Mouse (Mus musculus) embryo, embryonic 9.5 days (tissue): Measurements from ENCODE around the gene Gm10722.
"Not testable (repeated sequence)": the region's sequence is repeated elsewhere in the genome, so short reads cannot be mapped to it uniquely, and the experiment has no call there.

ENCODE experiments used
- DNase-seq: peaks from one replicate; pipeline ENCODE4 v3.0.0-alpha.2; 2017; ENCODE audit errors: extremely low spot score

The Gm10722 gene

GRCm38 (mm10) chr9:3000445-3000972 is at the start of gene Gm10722:
TSS of gene Gm10722 (plus strand) at chr9:3000922.
- DNase-seq, result peak; percentile 27

- not testable (repeated sequence) for DNase-seq
Measured at GRCm38 (mm10) chr9:3001006-3001405, 284 bp downstream of the Gm10722 start.

- peak; percentile 5 for DNase-seq
Measured at GRCm38 (mm10) chr9:3001948-3002659, 1.4 kb downstream of the Gm10722 start.

DNA sequence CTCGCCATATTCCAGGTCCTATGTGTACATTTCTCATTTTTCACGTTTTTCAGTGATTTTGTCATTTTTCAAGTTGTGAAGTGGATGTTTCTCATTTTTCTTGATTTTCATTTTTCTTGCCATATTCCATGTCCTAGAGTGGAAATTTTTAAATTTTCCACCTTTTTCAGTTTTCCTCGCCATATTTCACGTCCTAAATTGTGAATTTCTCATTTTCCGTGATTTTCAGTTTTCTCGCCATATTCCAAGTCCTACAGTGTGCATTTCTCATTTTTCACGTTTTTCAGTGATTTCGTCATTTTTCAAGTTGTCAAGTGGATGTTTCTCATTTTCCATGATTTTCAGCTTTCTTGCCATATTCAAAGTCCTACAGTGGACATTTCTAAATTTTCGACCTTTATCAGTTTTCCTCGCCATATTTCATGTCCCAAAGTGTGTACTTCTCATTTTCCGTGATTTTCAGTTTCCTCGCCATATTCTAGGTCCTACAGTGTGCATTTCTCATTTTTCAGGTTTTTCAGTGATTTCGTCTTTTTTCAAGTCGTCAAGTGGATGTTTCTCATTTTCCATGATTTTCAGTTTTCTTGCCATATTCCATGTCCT is 2.2 kb downstream of the Gm10722 start, which contains the start of gene Gm11168:
Gene Gm11168 (plus strand): TSS at position 553 of the 603 bp plus-strand sequence.
- DNase-seq, result not testable (repeated sequence)

- not testable (repeated sequence) for DNase-seq
Measured at GRCm38 (mm10) chr9:3006179-3006578, 5.5 kb downstream of the Gm10722 start.

GRCm38 (mm10) chr9:3006636-3007035 is 5.9 kb downstream of the Gm10722 start:
- not testable (repeated sequence) for DNase-seq

GRCm38 (mm10) chr9:3007272-3007671 is 6.5 kb downstream of the Gm10722 start:
- peak; percentile 9 for DNase-seq

DNA sequence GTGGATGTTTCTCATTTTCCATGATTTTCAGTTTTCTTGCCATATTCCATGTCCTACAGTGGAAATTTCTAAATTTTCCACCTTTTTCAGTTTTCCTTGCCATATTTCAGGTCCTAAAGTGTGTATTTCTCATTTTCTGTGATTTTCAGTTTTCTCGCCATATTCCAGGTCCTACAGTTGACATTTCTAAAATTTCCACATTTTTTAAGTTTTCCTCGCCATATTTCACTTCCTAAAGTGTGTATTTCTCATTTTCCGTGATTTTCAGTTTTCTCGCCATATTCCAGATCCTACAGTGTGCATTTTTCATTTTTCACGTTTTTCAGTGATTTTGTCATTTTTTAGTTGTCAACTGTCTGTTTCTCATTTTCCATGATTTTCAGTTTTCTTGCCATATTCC is 8.6 kb downstream of the Gm10722 start:
- not testable (repeated sequence) for DNase-seq

DNA sequence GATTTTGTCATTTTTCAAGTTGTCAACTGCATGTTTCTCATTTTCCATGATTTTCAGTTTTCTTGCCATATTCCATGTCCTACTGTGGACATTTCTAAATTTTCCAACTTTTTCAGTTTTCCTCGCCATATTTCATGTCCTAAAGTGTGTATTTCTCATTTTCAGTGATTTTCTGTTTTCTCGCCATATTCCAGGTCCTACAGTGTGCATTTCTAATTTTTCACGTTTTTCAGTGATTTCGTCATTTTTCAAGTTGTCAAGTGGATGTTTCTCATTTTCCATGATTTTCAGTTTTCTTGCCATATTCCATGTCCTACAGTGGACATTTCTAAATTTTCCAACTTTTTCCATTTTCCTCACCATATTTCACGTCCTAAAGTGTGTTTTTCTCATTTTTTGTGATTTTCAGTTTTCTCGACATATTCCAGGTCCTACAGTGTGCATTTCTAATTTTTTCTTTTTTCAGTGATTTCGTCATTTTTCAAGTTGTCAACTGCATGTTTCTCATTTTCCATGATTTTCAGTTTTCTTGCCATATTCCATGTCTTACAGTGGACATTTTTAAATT is 11.4 kb downstream of the Gm10722 start:
- not testable (repeated sequence) for DNase-seq

DNA sequence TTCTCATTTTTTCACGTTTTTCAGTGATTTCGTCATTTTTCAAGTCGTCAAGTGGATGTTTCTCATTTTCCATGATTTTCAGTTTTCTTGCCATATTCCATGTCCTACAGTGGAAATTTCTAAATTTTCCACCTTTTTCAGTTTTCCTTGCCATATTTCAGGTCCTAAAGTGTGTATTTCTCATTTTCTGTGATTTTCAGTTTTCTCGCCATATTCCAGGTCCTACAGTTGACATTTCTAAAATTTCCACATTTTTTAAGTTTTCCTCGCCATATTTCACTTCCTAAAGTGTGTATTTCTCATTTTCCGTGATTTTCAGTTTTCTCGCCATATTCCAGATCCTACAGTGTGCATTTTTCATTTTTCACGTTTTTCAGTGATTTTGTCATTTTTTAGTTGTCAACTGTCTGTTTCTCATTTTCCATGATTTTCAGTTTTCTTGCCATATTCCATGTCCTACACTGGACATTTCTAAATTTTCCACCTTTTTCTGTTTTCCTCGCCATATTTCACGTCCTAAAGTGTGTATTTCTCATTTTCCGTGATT is 12.1 kb downstream of the Gm10722 start, which contains the start of gene Gm10721:
Gene Gm10721 (plus strand): TSS at position 408 of the 547 bp plus-strand sequence.
- not testable (repeated sequence) for DNase-seq

- not testable (repeated sequence) for DNase-seq
Measured at GRCm38 (mm10) chr9:3015354-3015753, 14.6 kb downstream of the Gm10722 start, which contains the start of gene Gm10720. TSS of gene Gm10720 (plus strand) at chr9:3015654.

GRCm38 (mm10) chr9:3015896-3016295 is 15.2 kb downstream of the Gm10722 start:
- DNase-seq, result not testable (repeated sequence)

GRCm38 (mm10) chr9:3017108-3017507 is 16.4 kb downstream of the Gm10722 start, which contains the start of gene Gm10719:
TSS of gene Gm10719 (plus strand) at chr9:3017408.
- not testable (repeated sequence) for DNase-seq

DNA sequence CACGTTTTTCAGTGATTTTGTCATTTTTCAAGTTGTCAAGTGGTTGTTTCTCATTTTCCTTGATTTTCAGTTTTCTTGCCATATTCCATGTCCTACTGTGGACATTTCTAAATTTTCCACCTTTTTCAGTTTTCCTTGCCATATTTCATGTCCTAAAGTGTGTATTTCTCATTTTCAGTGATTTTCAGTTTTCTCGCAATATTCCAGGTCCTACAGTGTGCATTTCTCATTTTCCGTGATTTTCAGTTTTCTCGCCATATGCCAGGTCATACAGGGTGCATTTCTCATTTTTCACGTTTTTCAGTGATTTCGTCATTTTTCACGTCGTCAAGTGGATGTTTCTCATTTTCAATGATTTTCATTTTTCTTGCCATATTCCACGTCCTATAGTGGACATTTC is 18.2 kb downstream of the Gm10722 start:
- not testable (repeated sequence) for DNase-seq

- DNase-seq, result not testable (repeated sequence)
Measured at GRCm38 (mm10) chr9:3019835-3020727, 19.4 kb downstream of the Gm10722 start.

GRCm38 (mm10) chr9:3022316-3023008 is 21.7 kb downstream of the Gm10722 start:
- DNase-seq, result not testable (repeated sequence)

DNA sequence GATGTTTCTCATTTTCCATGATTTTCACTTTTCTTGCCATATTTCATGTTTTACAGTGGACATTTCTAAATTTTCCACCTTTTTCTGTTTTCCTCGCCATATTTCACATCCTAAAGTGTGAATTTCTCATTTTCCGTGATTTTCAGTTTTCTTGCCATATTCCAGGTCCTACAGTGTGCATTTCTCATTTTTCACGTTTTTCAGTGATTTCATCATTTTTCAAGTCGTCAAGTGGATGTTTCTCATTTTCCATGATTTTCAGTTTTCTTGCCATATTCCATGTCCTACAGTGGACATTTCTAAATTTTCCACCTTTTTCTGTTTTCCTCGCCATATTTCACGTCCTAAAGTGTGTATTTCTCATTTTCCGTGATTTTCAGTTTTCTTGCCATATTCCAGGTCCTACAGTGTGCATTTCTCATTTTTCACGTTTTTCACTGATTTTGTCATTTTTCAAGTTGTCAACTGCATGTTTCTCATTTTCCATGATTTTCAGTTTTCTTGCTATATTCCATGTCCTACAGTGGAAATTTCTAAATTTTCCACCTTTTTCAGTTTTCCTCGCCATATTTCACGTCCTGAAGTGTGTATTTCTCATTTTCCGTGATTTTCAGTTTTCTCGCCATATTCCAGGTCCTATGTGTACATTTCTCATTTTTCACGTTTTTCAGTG is 22.7 kb downstream of the Gm10722 start, which contains the start of gene Gm10718:
Gene Gm10718 (plus strand): TSS at position 236 of the 673 bp plus-strand sequence.
- DNase-seq, result not testable (repeated sequence)

- DNase-seq, result not testable (repeated sequence)
Measured at GRCm38 (mm10) chr9:3023985-3024648, 23.4 kb downstream of the Gm10722 start.

DNA sequence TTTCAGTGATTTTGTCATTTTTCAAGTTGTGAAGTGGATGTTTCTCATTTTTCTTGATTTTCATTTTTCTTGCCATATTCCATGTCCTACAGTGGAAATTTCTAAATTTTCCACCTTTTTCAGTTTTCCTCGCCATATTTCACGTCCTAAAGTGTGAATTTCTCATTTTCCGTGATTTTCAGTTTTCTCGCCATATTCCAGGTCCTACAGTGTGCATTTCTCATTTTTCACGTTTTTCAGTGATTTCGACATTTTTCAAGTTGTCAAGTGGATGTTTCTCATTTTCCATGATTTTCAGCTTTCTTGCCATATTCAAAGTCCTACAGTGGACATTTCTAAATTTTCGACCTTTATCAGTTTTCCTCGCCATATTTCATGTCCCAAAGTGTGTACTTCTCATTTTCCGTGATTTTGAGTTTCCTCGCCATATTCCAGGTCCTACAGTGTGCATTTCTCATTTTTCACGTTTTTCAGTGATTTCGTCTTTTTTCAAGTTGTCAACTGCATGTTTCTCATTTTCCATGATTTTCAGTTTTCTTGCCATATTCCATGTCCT is 24.3 kb downstream of the Gm10722 start, which contains the start of gene Gm10717:
Gene Gm10717 (plus strand): TSS at position 506 of the 556 bp plus-strand sequence.
- not testable (repeated sequence) for DNase-seq
